8 mouse cellular contexts compared by ENCODE assay signal in the genomic region with DNA sequence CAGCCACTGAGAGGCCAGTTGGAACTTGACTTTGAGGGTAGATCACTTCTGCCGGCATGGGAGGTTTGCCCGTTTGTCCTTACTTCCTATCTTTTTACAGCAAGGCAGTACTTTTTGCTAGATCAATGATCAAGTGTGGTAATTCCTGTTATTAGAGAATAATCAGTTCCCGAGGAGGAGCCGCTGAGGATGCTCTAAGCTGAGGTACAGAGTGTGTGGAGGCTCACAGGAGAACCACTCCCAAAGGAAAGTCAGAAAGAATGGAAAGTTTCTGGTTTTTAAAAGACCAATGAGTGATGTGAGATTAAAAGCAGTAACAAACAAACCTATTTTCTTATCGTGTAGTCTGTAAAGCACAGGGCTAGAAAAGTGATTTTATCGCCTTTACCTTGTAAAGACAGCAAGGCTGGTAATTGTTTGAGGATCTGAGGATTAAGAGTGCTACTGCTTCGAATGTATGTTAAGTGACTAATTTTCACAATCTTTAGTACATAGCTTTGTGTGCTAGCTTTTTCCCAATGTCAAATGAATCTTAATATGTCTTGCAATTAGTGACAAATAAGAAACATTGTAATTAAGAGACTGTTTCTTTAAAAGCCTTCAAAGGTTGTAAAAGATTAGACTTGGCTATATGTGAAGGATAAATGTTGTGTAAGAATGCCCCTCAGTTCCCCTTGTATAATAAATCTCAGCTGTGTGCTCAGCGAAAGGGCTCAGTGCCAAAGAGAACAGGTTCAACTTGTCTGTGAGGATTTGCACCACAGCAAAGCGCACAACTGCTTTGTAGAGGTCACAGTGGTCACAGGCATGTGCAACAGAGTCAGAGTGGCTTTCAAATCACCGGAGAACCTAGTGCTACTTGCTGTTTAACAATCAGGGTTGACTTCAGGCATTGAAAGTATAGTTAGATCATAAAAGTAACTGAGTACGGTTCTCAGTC.
DNase-seq lines count a peak whose midpoint lies in the region; ATAC-seq lines count a peak whose summit lies in the region.

No protein-coding gene starts in this region.

- ATAC-seq in midbrain, embryonic 16.5 days: no peak
- ATAC-seq in cerebellum, adult (ENCODE audit: insufficient number of reproducible peaks, low FRiP score, low TSS enrichment): no peak
- ATAC-seq in CD4-positive, CD25-positive, alpha-beta regulatory T cell, adult 4 months: no peak

- WGBS in midbrain, embryonic 16.5 days: 80% methylated on average over 11 of the region's 11 CpGs

- H3K27me3 ChIP-seq in midbrain, embryonic 16.5 days (ENCODE audit: control insufficient read depth, insufficient read depth, low read depth, low read length): no peaks in the 10 kb centered on the region

- no peak overlapping the region for H3K4me2 ChIP-seq in midbrain, embryonic 16.5 days (ENCODE audit: low read length)

- H3K4me1 ChIP-seq in midbrain, embryonic 16.5 days (ENCODE audit: control insufficient read depth, insufficient read depth, low read length): no peaks in the 10 kb centered on the region

- H3K36me3 ChIP-seq in midbrain, embryonic 16.5 days (ENCODE audit: control insufficient read depth, insufficient read depth, low read length): no peaks in the 10 kb centered on the region

- H3K9ac ChIP-seq in midbrain, embryonic 16.5 days (ENCODE audit: low read depth, low read length): no peak overlapping the region

- no peak overlapping the region for H3K4me3 ChIP-seq in midbrain, embryonic 16.5 days (ENCODE audit: low read depth, low read length)

- DNase-seq in adrenal gland, adult 8-10 months: peak; percentile 62
- peak; percentile 92 for DNase-seq in fat pad, adult 2 months (ENCODE audit: extremely low read depth, low read depth, low spot score)
- peak; percentile 78 for DNase-seq in kidney, adult 9 months
- DNase-seq in lung, postnatal 4 days: peak; percentile 72 to 76
- no peak for DNase-seq in layer of hippocampus, adult 9-10 months (ENCODE audit: low spot score)

- no peak overlapping the region for H3K27ac ChIP-seq in midbrain, embryonic 16.5 days (ENCODE audit: low read length)

- H3K9me3 ChIP-seq in midbrain, embryonic 16.5 days (replicated peaks; ENCODE audit: control insufficient read depth, low read length, poor library complexity, severe bottlenecking): no peaks in the 10 kb centered on the region
